Mouse (Mus musculus) spleen, embryonic (tissue): ENCODE data around the gene Pifo.
"Not testable (repeated sequence)": the region's sequence is repeated elsewhere in the genome, so short reads cannot be mapped to it uniquely, and the experiment has no call there.

Source experiments
- CTCF ChIA-PET: fragments of 350-600 bp; sonication (Branson Sonifier 250); formaldehyde crosslinking; loops from one replicate; lab custom pipeline; 2022; lab: Charles Lee

The Pifo gene

GRCm38 (mm10) chr3:106014546-106014945, at the start of gene Pifo:
Pifo (minus strand) TSS chr3:106014646.
- CTCF ChIA-PET, result no interaction called here

DNA sequence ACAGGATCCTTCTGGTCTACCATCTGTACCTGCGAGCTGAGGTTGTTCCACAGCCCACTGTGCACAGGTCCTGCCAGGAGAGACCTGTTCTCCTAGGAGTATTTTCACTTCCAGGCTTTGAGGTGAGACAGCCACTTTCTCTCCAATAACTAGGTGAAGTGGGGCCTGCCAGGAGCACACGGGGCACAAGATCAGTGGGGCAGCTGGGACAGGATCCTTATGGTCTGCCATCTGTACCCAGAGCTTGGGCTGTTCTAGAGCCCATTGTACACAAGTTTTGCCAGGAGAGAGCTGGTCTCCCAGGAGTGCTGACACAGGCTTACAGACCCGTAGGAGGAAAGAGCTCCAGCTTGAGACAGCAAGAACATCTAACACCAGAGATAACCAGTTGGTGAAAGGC, 43.5 kb upstream of the Pifo start:
- CTCF ChIA-PET, result no interaction called here

DNA sequence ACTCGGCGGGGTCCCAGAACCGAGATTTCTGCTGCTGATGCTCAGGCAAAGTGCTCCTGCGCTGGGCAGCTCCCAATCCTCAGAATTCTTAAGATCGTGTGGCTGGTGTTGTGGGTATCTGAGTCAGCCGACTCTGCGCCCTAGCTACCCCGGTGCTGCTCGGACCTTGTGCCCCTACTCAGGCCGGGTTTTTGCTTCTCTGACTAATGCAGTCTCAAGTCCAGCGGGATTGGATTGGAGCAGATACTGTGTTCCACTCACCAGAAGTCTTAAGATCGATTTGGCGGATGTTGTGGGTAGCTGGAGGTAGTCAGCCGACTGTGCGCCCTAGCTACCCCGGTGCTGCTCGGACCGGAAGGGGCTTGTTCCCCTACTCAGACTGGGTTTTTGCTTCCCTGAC, 37.5 kb upstream of the Pifo start:
- CTCF ChIA-PET, result no interaction called here

DNA sequence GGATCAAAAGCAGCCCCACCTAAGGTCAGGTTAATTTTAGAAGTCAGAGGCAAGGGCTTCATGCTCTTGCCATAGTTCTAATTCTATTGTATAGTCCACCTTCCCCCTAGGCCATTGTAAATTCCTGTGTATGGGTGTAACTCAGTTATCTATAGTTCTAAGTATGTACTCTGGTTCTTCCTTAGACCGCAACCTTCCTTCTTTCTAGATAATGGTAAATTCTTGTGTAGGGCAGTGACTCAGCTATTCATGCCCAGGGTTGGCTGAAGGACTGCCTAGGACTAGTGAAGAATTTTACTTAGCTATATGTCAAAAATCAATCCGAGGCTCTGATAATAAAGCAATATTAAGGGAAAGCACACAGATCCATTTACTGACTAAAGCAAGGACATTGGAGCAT, 25.9 kb upstream of the Pifo start:
- CTCF ChIA-PET, result no interaction called here

- CTCF ChIA-PET, result no interaction called here
Measured at GRCm38 (mm10) chr3:106032781-106033180, 18.3 kb upstream of the Pifo start, which contains the start of gene Chil5. Chil5 (minus strand) TSS chr3:106032814.

DNA sequence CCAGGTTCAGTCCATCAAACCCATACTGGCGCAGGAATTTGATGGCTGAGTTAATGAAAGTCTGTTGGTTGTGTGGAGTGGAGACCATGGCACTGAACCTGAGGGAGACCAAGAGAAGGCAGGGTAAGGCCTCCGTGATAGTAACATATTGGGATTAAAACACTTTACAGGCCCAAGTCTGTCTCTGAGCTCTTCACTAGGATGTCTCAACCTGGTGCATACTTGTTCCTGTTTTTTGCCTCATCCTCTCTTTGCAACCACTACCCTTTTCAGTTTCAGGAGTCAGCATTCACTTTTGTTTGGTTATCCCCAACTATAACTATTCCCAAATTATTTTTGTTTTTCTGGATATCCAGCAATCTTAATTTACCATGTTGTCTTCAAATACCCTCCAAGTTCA, 9.7 kb upstream of the Pifo start:
- CTCF ChIA-PET, result no interaction called here

DNA sequence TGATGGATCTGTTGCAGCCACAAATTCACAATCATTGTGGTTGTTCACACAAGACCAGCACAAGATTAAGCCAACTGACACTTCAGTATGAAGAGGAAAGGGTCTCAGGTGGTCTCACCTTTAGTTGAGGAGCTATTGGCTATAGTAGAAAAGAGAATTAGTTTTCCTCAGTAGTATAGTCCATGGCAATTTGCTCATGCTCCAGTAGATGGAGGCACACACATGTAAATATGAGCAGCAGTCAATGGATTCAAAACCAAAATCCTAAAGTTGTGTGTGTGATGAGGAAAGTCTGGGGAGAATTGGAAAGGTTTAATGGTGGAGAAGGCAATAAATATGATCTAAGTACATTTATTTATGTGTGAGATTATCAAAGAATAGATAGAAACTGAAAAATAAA, 7.4 kb upstream of the Pifo start:
- CTCF ChIA-PET, result interaction anchor here (0.6 kb wide), 1 partner anchor 21 kb away, joined by 3 read pairs; no protein-coding TSS in a partner anchor

DNA sequence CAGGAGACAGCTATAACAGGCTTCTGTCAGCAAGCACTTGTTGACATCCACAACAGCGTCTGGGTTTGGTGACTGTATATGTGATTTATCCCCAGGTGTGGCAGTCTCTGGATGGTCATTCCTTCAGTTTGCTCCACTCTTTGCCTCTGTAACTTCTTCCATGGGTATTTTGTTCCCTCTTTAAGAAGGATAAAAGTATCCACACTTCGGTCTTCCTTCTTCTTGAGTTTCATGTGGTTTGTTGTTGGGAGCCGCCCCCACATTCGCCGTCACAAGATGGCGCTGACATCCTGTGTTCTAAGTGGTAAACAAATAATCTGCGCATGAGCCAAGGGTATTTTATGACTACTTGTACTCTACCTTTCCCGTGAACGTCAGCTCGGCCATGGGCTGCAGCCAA, 11.1 kb downstream of the Pifo start:
- CTCF ChIA-PET, result not testable (repeated sequence)

DNA sequence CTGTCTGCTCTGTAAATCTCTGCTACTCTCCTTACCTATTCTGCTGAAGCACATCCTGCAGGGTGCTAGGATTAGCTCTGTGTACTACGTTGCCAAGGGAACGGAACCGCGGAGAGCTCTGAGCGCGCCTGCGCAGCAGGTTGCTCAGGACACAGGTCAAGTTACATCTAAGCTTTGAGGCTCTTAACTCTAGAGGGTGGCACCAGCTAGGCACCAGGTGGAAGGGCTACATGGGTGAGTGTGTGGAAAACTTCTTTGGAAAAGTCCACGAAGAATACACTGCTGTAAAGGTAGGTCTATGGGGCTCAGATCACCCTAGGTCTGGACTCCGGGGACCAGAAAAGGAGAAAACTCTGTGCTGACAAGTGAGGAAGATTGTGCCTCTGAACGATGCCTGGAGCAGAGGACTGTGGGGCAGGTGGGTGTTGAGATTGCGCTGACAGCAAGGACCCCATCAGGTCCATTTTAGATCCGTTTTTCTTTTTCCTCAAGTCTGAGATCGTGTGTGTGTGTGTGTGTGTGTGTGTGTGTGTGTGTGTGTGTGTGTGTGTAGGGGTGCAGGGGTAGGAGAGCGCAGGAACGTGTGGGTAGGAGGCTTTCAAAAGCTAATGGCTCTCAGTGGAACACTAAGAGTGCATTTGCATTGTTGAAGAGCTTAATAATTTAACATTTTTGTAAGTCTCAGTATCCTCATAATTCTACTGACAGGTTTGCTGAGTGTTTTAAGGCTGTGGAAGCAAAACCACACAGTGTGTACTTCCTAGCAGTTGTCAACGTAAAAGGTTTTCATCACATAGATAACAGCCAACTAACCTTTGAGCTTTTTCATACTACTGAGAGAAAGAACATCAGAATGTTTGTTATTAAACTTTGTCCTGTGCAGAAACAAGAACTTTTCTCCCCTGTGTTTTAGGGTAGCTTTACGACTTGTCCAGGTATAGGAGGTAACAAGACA, 12.8 kb downstream of the Pifo start:
- CTCF ChIA-PET, result interaction anchor here (0.6 to 1.0 kb wide), 3 partner anchors 9 to 784 kb away, joined by 3 to 7 read pairs (median 5); no protein-coding TSS in a partner anchor

DNA sequence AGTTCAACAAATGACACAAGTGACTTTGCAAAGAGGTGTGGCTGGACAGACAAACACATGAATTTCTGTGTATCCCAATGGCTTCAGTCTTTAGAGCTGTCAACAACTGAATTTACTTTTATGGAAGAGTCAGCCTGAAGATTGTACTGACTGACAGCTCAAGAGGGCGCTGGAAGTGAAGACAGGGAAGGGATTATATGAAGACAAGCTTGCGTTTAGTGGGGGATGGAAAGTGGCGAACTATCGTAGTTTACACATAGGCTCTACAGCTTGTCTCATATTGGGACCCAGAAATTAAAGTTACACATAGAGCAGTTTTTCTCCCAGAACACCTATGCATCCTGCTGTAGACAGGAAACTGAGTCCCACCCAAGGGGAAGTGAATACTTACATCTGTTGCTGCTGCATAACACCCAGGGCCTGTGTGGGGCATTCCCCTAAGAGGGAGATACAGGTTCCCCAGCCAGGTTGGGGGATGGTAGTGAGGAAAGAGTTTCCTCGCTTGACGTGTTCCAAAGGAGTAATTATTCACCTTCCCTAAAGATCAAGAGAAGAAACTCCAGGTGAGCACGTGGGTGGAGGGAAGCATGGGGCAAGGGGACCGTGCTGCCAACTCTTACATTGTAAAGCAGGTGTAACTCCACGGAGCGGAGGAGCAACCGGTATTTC, 13.6 kb downstream of the Pifo start:
- CTCF ChIA-PET, result interaction anchor here (0.6 kb wide), 1 partner anchor 785 kb away, joined by 5 read pairs; no protein-coding TSS in a partner anchor

- CTCF ChIA-PET, result no interaction called here
Measured at GRCm38 (mm10) chr3:105994730-105995129, 19.7 kb downstream of the Pifo start.

GRCm38 (mm10) chr3:105991653-105992283, 22.7 kb downstream of the Pifo start:
- CTCF ChIA-PET, result no interaction called here

DNA sequence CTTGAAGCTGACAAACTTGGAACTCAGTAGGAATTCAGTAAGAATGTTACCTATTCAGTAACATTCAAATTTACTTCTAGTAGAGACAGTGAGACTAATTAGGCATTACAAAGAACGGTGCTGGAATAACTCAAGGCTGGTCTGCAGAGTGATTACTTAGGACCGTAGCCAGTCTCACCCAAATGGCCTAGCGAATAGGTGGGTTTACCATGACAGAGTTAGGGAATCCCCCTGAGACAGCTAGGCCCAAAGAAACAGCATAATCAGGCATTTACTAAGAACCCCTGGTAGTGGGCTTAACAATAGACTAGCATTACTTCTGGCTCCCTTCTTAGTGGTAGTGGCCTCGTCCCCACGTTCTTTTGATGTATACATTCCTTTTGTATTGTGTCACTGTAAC, 24.8 kb downstream of the Pifo start:
- CTCF ChIA-PET, result not testable (repeated sequence)

DNA sequence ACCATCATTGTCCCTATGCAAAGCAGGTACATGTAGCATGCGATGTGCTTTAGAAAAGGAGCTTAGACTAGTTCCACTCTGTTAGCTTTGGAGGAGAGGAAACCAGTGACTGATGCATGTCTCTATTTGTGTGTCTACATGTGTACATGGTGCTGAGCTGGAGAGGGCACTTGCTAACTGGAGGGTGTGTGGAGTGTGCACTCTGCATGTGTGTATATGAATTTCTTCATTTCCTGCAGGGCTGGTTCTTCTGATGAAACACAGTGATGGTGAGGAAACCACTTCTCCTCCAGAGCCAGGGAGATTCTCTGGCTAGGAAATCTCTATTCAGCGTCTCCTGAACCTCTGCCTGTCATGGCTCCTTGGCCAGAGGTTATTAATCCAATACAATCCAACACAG, 40.3 kb downstream of the Pifo start:
- CTCF ChIA-PET, result no interaction called here

GRCm38 (mm10) chr3:105973411-105973810, 41.0 kb downstream of the Pifo start, which contains the start of gene Ovgp1:
Ovgp1 (plus strand) TSS chr3:105973711.
- CTCF ChIA-PET, result no interaction called here

DNA sequence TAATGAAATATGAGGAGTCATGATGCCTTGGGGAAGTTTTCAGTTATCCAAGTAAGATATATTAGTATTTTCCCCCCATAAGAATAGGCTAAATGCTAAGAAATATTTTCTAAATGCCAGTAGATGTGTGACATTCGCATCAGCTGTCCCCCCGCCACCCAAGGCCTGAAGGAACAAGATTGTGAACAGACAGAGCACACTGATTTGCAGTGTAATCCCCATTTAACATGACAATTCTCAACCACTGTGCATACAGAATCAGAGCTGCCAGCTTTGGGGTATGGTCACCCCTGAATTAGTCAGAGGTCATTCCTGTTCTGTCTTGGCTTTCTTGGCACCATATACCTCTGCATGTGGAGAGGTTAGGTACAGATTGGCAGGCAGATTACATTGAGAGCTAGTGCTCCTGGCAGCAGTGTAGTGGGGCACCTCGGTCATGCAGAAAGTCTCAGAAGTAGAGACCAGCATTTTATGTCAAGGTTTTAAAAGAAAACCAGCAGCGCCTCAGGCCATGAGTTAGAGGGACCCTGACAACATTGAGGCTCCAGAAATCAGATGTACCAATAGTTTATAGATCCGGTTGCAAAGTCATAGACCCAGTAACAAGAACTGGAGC, 42.5 kb downstream of the Pifo start:
- CTCF ChIA-PET, result no interaction called here

- CTCF ChIA-PET, result no interaction called here
Measured at GRCm38 (mm10) chr3:105960700-105961099, 53.7 kb downstream of the Pifo start.

GRCm38 (mm10) chr3:105959999-105960398, 54.4 kb downstream of the Pifo start, which contains the start of gene Atp5f1:
Atp5f1 (minus strand) TSS chr3:105960099.
- CTCF ChIA-PET, result no interaction called here

- CTCF ChIA-PET, result no interaction called here
Measured at GRCm38 (mm10) chr3:105959585-105959984, 54.9 kb downstream of the Pifo start.

- CTCF ChIA-PET, result interaction anchor here (0.8 kb wide), 1 partner anchor 279 kb away, joined by 3 read pairs; no protein-coding TSS in a partner anchor
Measured at GRCm38 (mm10) chr3:105958974-105959580, 55.4 kb downstream of the Pifo start, which contains the start of gene Wdr77. Wdr77 (plus strand) TSS chr3:105959369.

DNA sequence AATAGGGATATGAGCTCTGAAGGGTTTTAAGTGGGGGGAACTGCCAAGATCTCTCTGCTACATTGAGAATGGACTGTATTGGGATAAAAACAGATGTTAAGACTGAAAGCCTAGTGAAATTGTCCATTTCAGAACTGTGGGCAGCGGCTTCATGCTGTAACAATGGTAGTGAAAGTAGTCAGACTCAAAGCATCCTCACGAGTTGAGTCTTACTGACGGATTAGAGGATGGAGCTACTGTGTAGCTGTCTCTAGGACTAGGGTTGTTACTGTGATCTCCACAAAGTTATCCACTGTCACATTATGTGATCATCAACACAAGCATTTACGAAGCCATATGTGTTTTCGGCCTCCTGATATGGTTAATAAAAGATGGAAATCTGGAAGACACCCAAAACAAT, 56.2 kb downstream of the Pifo start:
- CTCF ChIA-PET, result interaction anchor here (0.7 to 0.8 kb wide), 2 partner anchors 223 to 278 kb away, joined by 3 to 5 read pairs; no protein-coding TSS in a partner anchor
